Mouse (Mus musculus) cerebellum, postnatal 25 days (tissue): ENCODE measurements around the gene Tctn3.

Experiments
- DNase-seq, 2 experiments: peaks; one replicate each; pipeline ENCODE4 v3.0.0; 2021; ENCODE audit warnings: mixed read lengths in 2 of 2

Gene Tctn3

GRCm38 (mm10) chr19:40611830-40612506 lies at the start of gene Tctn3, which contains the start of gene Entpd1:
Gene Tctn3 (minus strand): TSS chr19:40612233.
Gene Entpd1 (plus strand): TSS chr19:40612366.
- peak; percentile 97 to 98 for DNase-seq

GRCm38 (mm10) chr19:40661108-40661507 lies 49.1 kb upstream of the Tctn3 start:
- no peak for DNase-seq

- no peak for DNase-seq
These were observed 48.5 kb upstream of the Tctn3 start for GRCm38 (mm10) chr19:40660510-40660909.

GRCm38 (mm10) chr19:40659651-40660478 lies 47.8 kb upstream of the Tctn3 start:
- no peak for DNase-seq

GRCm38 (mm10) chr19:40658935-40659334 lies 46.9 kb upstream of the Tctn3 start:
- DNase-seq: no peak

- DNase-seq: no peak
These were observed 46.2 kb upstream of the Tctn3 start for GRCm38 (mm10) chr19:40658281-40658680.

GRCm38 (mm10) chr19:40656207-40656606 lies 44.2 kb upstream of the Tctn3 start:
- no peak for DNase-seq

- no peak for DNase-seq
These were observed 38.1 kb upstream of the Tctn3 start for GRCm38 (mm10) chr19:40650090-40650489.

- no peak for DNase-seq
These were observed 35.5 kb upstream of the Tctn3 start for GRCm38 (mm10) chr19:40647319-40648158.

GRCm38 (mm10) chr19:40646379-40646778 lies 34.3 kb upstream of the Tctn3 start:
- no peak for DNase-seq

GRCm38 (mm10) chr19:40643846-40644245 lies 31.8 kb upstream of the Tctn3 start:
- DNase-seq: no peak

- no peak for DNase-seq
These were observed 28.8 kb upstream of the Tctn3 start for GRCm38 (mm10) chr19:40640799-40641198.

GRCm38 (mm10) chr19:40639729-40640304 lies 27.8 kb upstream of the Tctn3 start:
- no peak for DNase-seq

- DNase-seq: no peak
These were observed 26.5 kb upstream of the Tctn3 start for GRCm38 (mm10) chr19:40638582-40638981.

GRCm38 (mm10) chr19:40637601-40638000 lies 25.6 kb upstream of the Tctn3 start:
- DNase-seq: no peak

- DNase-seq: no peak
These were observed 25.1 kb upstream of the Tctn3 start for GRCm38 (mm10) chr19:40637091-40637490.

- no peak for DNase-seq
These were observed 21.1 kb upstream of the Tctn3 start for GRCm38 (mm10) chr19:40633144-40633543.

GRCm38 (mm10) chr19:40632668-40633067 lies 20.6 kb upstream of the Tctn3 start:
- DNase-seq: peak; percentile 24 to 70

GRCm38 (mm10) chr19:40632193-40632592 lies 20.2 kb upstream of the Tctn3 start:
- DNase-seq: no peak

- no peak for DNase-seq
These were observed 18.6 kb upstream of the Tctn3 start for GRCm38 (mm10) chr19:40630606-40631005.

- no peak for DNase-seq
These were observed 18.1 kb upstream of the Tctn3 start for GRCm38 (mm10) chr19:40630096-40630495.

- DNase-seq: no peak
These were observed 16.9 kb upstream of the Tctn3 start for GRCm38 (mm10) chr19:40628950-40629349.

- DNase-seq: no peak
These were observed 13.9 kb upstream of the Tctn3 start for GRCm38 (mm10) chr19:40625935-40626334.
